Mouse (Mus musculus): Measurements from ENCODE around the gene Gstcd. TPM values are rescaled to one million over a fixed set of nuclear protein-coding genes. Genes with fewer than 3 reads are reported as not detected.

Gene Gstcd
- total RNA-seq, 1 experiment from 2014 or later: 6.3 TPM

- no peak for ATAC-seq (ENCODE audit: extremely low read depth, insufficient number of reproducible peaks, low FRiP score, poor library complexity, severe bottlenecking)
These were observed 145.7 kb downstream of the Gstcd start for GRCm38 (mm10) chr3:132946086-132946485.

GRCm38 (mm10) chr3:132945669-132946068 is 146.2 kb downstream of the Gstcd start:
- no peak for ATAC-seq (ENCODE audit: extremely low read depth, insufficient number of reproducible peaks, low FRiP score, poor library complexity, severe bottlenecking)

GRCm38 (mm10) chr3:132944609-132945008 is 147.2 kb downstream of the Gstcd start:
- no peak for ATAC-seq (ENCODE audit: extremely low read depth, insufficient number of reproducible peaks, low FRiP score, poor library complexity, severe bottlenecking)

GRCm38 (mm10) chr3:132944193-132944592 is 147.6 kb downstream of the Gstcd start:
- ATAC-seq (ENCODE audit: extremely low read depth, insufficient number of reproducible peaks, low FRiP score, poor library complexity, severe bottlenecking): no peak

- no peak for ATAC-seq (ENCODE audit: extremely low read depth, insufficient number of reproducible peaks, low FRiP score, poor library complexity, severe bottlenecking)
These were observed 149.1 kb downstream of the Gstcd start for GRCm38 (mm10) chr3:132942778-132943177.

- no peak for ATAC-seq (ENCODE audit: extremely low read depth, insufficient number of reproducible peaks, low FRiP score, poor library complexity, severe bottlenecking)
These were observed 151.4 kb downstream of the Gstcd start for GRCm38 (mm10) chr3:132940181-132940990.

GRCm38 (mm10) chr3:132939006-132939405 is 152.8 kb downstream of the Gstcd start:
- ATAC-seq (ENCODE audit: extremely low read depth, insufficient number of reproducible peaks, low FRiP score, poor library complexity, severe bottlenecking): no peak

- ATAC-seq (ENCODE audit: extremely low read depth, insufficient number of reproducible peaks, low FRiP score, poor library complexity, severe bottlenecking): no peak
These were observed 157.2 kb downstream of the Gstcd start for GRCm38 (mm10) chr3:132934649-132935048.

Other genes with a start within 250 kb of the Gstcd start
- gene Npnt, start 141.7 kb downstream of the Gstcd start, total RNA-seq (2017): 0.12 TPM in 1 of 2 replicates, not detected in the other
- 23.0 and 31.6 TPM in 2 replicates for gene Ints12, start 193 bp downstream of the Gstcd start, total RNA-seq (2017)
- not detected in 2 replicates for gene Arhgef38, start 142.9 kb upstream of the Gstcd start, total RNA-seq (2017)
- 28.4 and 30.0 TPM in 2 replicates for gene Ppa2, start 218.1 kb upstream of the Gstcd start, total RNA-seq (2017)

Measured in neutrophil, adult 5-6 weeks (primary cell).